ENCODE assay signal across 16 mouse cellular contexts in the genomic region with DNA sequence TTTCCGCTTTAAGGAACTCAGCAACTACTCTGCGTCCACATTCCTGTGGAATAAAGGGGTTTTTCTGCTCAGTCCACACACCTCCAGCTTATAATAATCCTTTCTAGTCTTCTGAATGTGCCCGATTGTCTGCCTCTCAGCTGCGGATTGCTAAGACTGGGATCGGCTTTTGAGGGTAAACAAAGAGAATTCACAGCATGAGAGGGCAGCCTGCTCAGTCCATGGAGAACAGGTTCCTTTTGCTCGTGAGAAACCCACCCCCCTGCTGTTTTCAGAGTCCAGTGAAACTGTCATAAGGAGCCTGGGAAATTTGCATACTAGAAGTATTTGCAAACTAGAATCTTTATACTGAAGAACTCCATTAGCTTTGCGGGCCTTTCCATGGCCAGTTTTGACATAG. TPM values are rescaled to one million over a fixed set of nuclear protein-coding genes. Genes with fewer than 3 reads are reported as not detected.
DNase-seq lines count a peak whose midpoint lies in the region; ATAC-seq and TF ChIP-seq lines count a peak whose summit lies in the region.
"Had no signal": no experiment of that assay in that cellular context is flagged by ENCODE, and none has a peak within 500 bp of the region (broad histone marks: within the 10 kb centered on the region; RNA-seq: fewer than 3 reads in every experiment).

No protein-coding gene starts in this region.

- ATAC-seq in embryonic facial prominence, embryonic 12.5 days (ENCODE audit: insufficient number of reproducible peaks, insufficient read depth, low FRiP score, low TSS enrichment): no peak
- no peak for ATAC-seq in hindbrain, embryonic 14.5 days (ENCODE audit: low FRiP score)
- no peak for ATAC-seq in neural tube, embryonic 13.5 days (ENCODE audit: low read depth)

- TF ChIP-seq CTCF in layer of hippocampus, adult 2 months (conservative IDR thresholded peaks at IDR 0.05): no peak

- H3K4me3 ChIP-seq in layer of hippocampus, adult 2 months: no peak overlapping the region
- no peak overlapping the region for H3K4me3 ChIP-seq in embryonic facial prominence, embryonic 12.5 days
- no peak overlapping the region for H3K4me3 ChIP-seq in hindbrain, embryonic 14.5 days (replicated peaks; ENCODE audit: low read length)
- no peak overlapping the region for H3K4me3 ChIP-seq in neural tube, embryonic 13.5 days
- H3K4me3 ChIP-seq: liver, embryonic 13.5 days; myocyte had no signal

- DNase-seq in layer of hippocampus, adult 2 months (ENCODE audit: low spot score in 2 of 2): no peak
- DNase-seq in layer of hippocampus, adult 9-10 months (ENCODE audit: low spot score): no peak
- no peak for DNase-seq in hindbrain, embryonic 14.5 days (ENCODE audit: low spot score)
- no peak for DNase-seq in urinary bladder, postnatal 36 days (ENCODE audit: low spot score in 2 of 2)
- no peak for DNase-seq in cerebellum, adult 8-10 months
- DNase-seq in layer of hippocampus, postnatal 36 days: no peak
- DNase-seq: B cell, adult 2 months; cerebellum, postnatal 10 days; heart, postnatal 36 days; liver, embryonic 13.5 days; lung, postnatal 36 days; right cerebral cortex, postnatal 14 days had no signal

- H3K9ac ChIP-seq in embryonic facial prominence, embryonic 12.5 days: no peak overlapping the region
- H3K9ac ChIP-seq in hindbrain, embryonic 14.5 days: 0 out of 2 replicates have a peak overlapping the region, but pooled peaks have one; percentile 2
- H3K9ac ChIP-seq in neural tube, embryonic 13.5 days: peak overlapping the region; percentile 35; the same call in 1 of the 2 replicates
- H3K9ac ChIP-seq: liver, embryonic 13.5 days had no signal

- peak overlapping the region; percentile 98 for H3K27ac ChIP-seq in layer of hippocampus, adult 2 months
- H3K27ac ChIP-seq in embryonic facial prominence, embryonic 12.5 days: peak overlapping the region; percentile 37; the same call in 1 of the 2 replicates
- peak overlapping the region; percentile 80 for H3K27ac ChIP-seq in hindbrain, embryonic 14.5 days
- H3K27ac ChIP-seq in neural tube, embryonic 13.5 days (replicated peaks): peak overlapping the region; percentile 64
- H3K27ac ChIP-seq: liver, embryonic 13.5 days had no signal

- 58% methylated on average over 7 of the region's 7 CpGs for WGBS in embryonic facial prominence, embryonic 12.5 days
- 20% methylated on average over 7 of the region's 7 CpGs for WGBS in hindbrain, embryonic 14.5 days
- 36% methylated on average over 7 of the region's 7 CpGs for WGBS in neural tube, embryonic 13.5 days

- H3K27me3 ChIP-seq in embryonic facial prominence, embryonic 12.5 days: no peaks in the 10 kb centered on the region
- H3K27me3 ChIP-seq in hindbrain, embryonic 14.5 days (ENCODE audit: control insufficient read depth, insufficient read depth, low read length): no peaks in the 10 kb centered on the region
- H3K27me3 ChIP-seq in neural tube, embryonic 13.5 days: no peaks in the 10 kb centered on the region
- H3K27me3 ChIP-seq: liver, embryonic 13.5 days had no signal

- H3K9me3 ChIP-seq in embryonic facial prominence, embryonic 12.5 days: no peaks in the 10 kb centered on the region
- no peaks in the 10 kb centered on the region for H3K9me3 ChIP-seq in hindbrain, embryonic 14.5 days (ENCODE audit: control insufficient read depth, low read length)
- no peaks in the 10 kb centered on the region for H3K9me3 ChIP-seq in neural tube, embryonic 13.5 days
- H3K9me3 ChIP-seq: liver, embryonic 13.5 days had no signal

- no peak overlapping the region for H3K4me2 ChIP-seq in embryonic facial prominence, embryonic 12.5 days (replicated peaks)
- peak overlapping the region; percentile 19; the same call in 1 of the 2 replicates for H3K4me2 ChIP-seq in hindbrain, embryonic 14.5 days (replicated peaks)
- no peak overlapping the region for H3K4me2 ChIP-seq in neural tube, embryonic 13.5 days
- H3K4me2 ChIP-seq: liver, embryonic 13.5 days had no signal

- H3K36me3 ChIP-seq in embryonic facial prominence, embryonic 12.5 days: peaks cover 46% of the 10 kb centered on the region
- H3K36me3 ChIP-seq in hindbrain, embryonic 14.5 days (replicated peaks; ENCODE audit: control insufficient read depth, insufficient read depth): peaks cover 53% of the 10 kb centered on the region
- peaks cover 49% of the 10 kb centered on the region for H3K36me3 ChIP-seq in neural tube, embryonic 13.5 days

- H3K4me1 ChIP-seq in embryonic facial prominence, embryonic 12.5 days: peaks cover 24% of the 10 kb centered on the region
- H3K4me1 ChIP-seq in hindbrain, embryonic 14.5 days (replicated peaks; ENCODE audit: control insufficient read depth, insufficient read depth, low read length): peaks cover 34% of the 10 kb centered on the region
- H3K4me1 ChIP-seq in neural tube, embryonic 13.5 days (replicated peaks): peaks cover 74% of the 10 kb centered on the region

RNA-seq across cellular contexts. Expression of a gene that starts 6.0 kb away (rescaled TPM):
- total RNA-seq in layer of hippocampus, adult 2 months (2021): 100 to 1,000 TPM; 100 to 105 TPM
- polyA plus RNA-seq in embryonic facial prominence, embryonic 12.5 days (2016; fragmentation: Nextera tagmentation; extraction: Ambion mirVana): 170 and 181 TPM in 2 replicates
- 196 and 222 TPM in 2 replicates for polyA plus RNA-seq in hindbrain, embryonic 14.5 days (2014; fragmentation: Nextera tagmentation; extraction: Ambion mirVana)
- 182 and 203 TPM in 2 replicates for polyA plus RNA-seq in neural tube, embryonic 13.5 days (2015; fragmentation: Nextera tagmentation; extraction: Ambion mirVana)
- total RNA-seq in layer of hippocampus, postnatal 36 days (2021): 100 to 1,000 TPM in 1 of 2 experiments, 10 to 100 TPM in 1; 98.1 to 105 TPM

RNA-seq across cellular contexts. Expression of a gene that starts 10.2 kb away (rescaled TPM):
- 100 to 1,000 TPM; 467 to 494 TPM for total RNA-seq in layer of hippocampus, adult 2 months (2021)
- polyA plus RNA-seq in embryonic facial prominence, embryonic 12.5 days (2016; fragmentation: Nextera tagmentation; extraction: Ambion mirVana): 867 and 893 TPM in 2 replicates
- polyA plus RNA-seq in hindbrain, embryonic 14.5 days (2014; fragmentation: Nextera tagmentation; extraction: Ambion mirVana): 897 and 1,000 TPM in 2 replicates
- polyA plus RNA-seq in neural tube, embryonic 13.5 days (2015; fragmentation: Nextera tagmentation; extraction: Ambion mirVana): 920 and 1,025 TPM in 2 replicates
- total RNA-seq in layer of hippocampus, postnatal 36 days (2021): 100 to 1,000 TPM; 478 to 524 TPM

RNA-seq across cellular contexts. Expression of a gene that starts 10.4 kb away (rescaled TPM):
- 10 to 100 TPM; 74.5 to 74.6 TPM for total RNA-seq in layer of hippocampus, adult 2 months (2021)
- 24.5 and 26.1 TPM in 2 replicates for polyA plus RNA-seq in embryonic facial prominence, embryonic 12.5 days (2016; fragmentation: Nextera tagmentation; extraction: Ambion mirVana)
- polyA plus RNA-seq in hindbrain, embryonic 14.5 days (2014; fragmentation: Nextera tagmentation; extraction: Ambion mirVana): 31.3 and 32.3 TPM in 2 replicates
- polyA plus RNA-seq in neural tube, embryonic 13.5 days (2015; fragmentation: Nextera tagmentation; extraction: Ambion mirVana): 22.9 and 23.5 TPM in 2 replicates
- total RNA-seq in layer of hippocampus, postnatal 36 days (2021): 10 to 100 TPM; 69.2 to 77.4 TPM

RNA-seq across cellular contexts. Expression of a gene that starts 27.8 kb away (rescaled TPM):
- 10 to 100 TPM; 21.9 to 26.1 TPM for total RNA-seq in layer of hippocampus, adult 2 months (2021)
- 19.7 and 20.6 TPM in 2 replicates for polyA plus RNA-seq in embryonic facial prominence, embryonic 12.5 days (2016; fragmentation: Nextera tagmentation; extraction: Ambion mirVana)
- 25.7 and 28.5 TPM in 2 replicates for polyA plus RNA-seq in hindbrain, embryonic 14.5 days (2014; fragmentation: Nextera tagmentation; extraction: Ambion mirVana)
- polyA plus RNA-seq in neural tube, embryonic 13.5 days (2015; fragmentation: Nextera tagmentation; extraction: Ambion mirVana): 23.7 and 24.1 TPM in 2 replicates
- total RNA-seq in layer of hippocampus, postnatal 36 days (2021): 10 to 100 TPM; 25.3 to 25.7 TPM

RNA-seq across cellular contexts. Expression of a gene that starts 30.8 kb away (rescaled TPM):
- not detected for total RNA-seq in layer of hippocampus, adult 2 months (2021)
- not detected in 2 replicates for polyA plus RNA-seq in embryonic facial prominence, embryonic 12.5 days (2016; fragmentation: Nextera tagmentation; extraction: Ambion mirVana)
- polyA plus RNA-seq in hindbrain, embryonic 14.5 days (2014; fragmentation: Nextera tagmentation; extraction: Ambion mirVana): not detected in 2 replicates
- not detected in 2 replicates for polyA plus RNA-seq in neural tube, embryonic 13.5 days (2015; fragmentation: Nextera tagmentation; extraction: Ambion mirVana)
- total RNA-seq in layer of hippocampus, postnatal 36 days (2021): not detected
- total RNA-seq: heart, postnatal 36 days; left cerebral cortex, adult 18-20 months had no signal
- polyA plus RNA-seq: myocyte had no signal

Comparison
In these comparisons a context has a peak if more than half of its experiments do, and no peak if none do; other contexts are left out.
1. H3K27ac ChIP-seq: peak in every context shown above with its lines; median percentile 98 in layer of hippocampus, adult 2 months; 80 in hindbrain, embryonic 14.5 days; 64 in neural tube, embryonic 13.5 days; 37 in embryonic facial prominence, embryonic 12.5 days.